Mouse (Mus musculus): ENCODE measurements around the gene Cox8b.

Gene Cox8b

DNA sequence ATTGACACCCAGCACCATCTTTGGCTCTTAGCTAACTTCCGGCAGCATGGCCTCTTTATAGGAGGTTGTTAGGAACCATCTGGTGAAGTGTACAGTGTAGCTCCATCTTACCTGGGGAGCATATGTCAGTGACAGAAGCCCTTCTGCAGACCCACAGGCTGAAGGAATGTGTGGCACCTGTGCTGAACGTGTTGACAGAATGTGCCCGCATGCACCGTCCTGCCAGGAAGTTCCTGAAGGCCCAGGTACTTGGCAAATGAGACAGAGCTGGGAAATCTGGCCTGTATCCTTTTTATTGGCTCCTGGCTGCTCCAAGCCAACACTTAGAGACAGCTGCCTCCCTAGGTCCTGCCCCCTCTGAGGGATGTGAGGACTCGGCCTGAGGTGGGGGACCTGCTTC is 39.5 kb downstream of the Cox8b start:
- no peak for DNase-seq (ENCODE audit: low spot score in 2 of 2)

DNA sequence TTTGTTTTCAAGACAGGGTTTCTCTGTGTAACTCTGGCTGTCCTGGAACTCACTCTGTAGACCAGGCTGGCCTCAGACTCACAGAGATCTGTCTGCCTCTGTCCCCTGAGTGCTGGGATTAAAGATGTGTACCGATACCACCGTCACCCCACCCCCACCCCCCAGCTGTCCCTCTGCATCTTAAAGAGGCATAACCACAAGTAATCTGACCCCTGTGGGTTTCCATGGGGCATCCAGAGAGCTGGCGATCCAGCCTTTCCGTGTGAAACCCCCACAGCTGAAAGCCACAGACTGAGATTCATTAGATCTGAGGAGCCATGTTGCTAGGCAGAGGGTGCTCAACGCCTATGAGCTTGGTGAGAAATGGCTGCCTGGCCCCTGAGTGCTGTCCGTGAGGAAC is 40.2 kb downstream of the Cox8b start:
- DNase-seq (ENCODE audit: low spot score in 2 of 2) = no peak

DNA sequence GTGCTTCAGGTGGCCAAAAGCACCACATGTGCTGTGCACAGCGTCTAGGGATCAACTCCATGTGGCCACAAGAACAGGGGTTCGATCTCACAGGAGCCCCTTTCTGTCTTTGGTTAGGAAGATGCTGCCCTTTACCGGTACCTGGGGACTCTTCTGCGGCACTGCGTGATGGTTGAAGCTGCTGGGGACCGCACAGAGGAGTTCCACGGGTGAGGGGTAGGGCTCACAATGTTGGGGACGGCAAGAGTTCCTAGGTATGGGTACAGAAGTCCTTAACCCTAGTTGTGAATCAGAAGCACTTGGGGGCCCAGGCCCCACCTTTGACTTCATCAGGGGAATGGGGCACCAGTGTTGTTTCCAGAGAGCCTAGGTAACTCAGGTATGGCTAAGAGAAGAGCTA is 41.5 kb downstream of the Cox8b start:
- DNase-seq (ENCODE audit: low spot score in 2 of 2) = no peak

DNA sequence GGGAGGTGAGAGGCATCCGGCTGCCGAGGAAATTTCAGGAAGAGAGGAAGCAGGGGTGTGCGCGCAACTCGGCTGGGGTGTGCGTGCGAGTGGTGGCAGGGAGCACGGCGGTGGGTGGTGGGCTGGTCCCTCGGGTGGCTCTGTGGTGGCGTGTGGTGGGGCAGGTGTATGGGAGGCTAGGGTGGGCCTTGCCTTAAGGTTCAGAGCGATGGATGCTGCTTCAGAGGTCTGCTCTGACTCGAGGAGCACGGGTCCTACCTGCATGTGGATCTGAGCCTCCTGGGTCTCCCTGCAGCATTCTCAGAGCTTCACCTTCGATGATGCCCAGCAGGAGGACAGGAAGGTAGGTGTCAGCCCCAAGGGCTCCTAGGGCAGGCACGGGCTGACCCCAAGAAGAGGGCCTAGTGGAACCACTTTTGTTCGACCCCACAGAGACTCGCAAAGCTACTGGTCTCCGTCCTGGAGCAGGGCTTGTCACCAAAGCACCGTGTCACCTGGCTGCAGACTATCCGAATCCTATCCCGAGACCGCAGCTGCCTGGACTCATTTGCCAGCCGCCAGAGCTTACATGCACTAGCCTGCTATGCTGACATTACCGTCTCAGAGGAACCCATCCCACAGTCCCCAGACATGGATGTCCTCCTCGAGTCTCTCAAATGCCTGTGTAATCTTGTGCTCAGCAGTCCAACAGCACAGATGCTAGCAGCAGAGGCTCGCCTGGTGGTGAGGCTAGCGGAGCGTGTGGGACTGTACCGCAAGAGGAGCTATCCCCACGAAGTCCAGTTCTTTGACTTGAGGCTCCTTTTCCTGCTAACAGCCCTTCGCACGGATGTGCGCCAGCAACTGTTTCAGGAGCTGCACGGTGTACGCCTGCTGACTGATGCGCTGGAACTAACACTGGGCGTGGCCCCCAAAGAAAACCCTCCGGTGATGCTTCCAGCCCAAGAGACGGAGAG is 42.4 kb downstream of the Cox8b start, which contains the start of gene Bet1l:
Gene Bet1l, minus strand, starts transcription at position 28 of the 956 bp plus-strand sequence.
- no peak for DNase-seq (ENCODE audit: low spot score in 2 of 2)

GRCm38 (mm10) chr7:140856785-140857549 is 43.3 kb downstream of the Cox8b start, which contains the start of gene Ric8a:
Ric8a (plus strand) TSS chr7:140856957.
- DNase-seq (ENCODE audit: low spot score in 2 of 2) = peak; percentile 90 to 91

DNA sequence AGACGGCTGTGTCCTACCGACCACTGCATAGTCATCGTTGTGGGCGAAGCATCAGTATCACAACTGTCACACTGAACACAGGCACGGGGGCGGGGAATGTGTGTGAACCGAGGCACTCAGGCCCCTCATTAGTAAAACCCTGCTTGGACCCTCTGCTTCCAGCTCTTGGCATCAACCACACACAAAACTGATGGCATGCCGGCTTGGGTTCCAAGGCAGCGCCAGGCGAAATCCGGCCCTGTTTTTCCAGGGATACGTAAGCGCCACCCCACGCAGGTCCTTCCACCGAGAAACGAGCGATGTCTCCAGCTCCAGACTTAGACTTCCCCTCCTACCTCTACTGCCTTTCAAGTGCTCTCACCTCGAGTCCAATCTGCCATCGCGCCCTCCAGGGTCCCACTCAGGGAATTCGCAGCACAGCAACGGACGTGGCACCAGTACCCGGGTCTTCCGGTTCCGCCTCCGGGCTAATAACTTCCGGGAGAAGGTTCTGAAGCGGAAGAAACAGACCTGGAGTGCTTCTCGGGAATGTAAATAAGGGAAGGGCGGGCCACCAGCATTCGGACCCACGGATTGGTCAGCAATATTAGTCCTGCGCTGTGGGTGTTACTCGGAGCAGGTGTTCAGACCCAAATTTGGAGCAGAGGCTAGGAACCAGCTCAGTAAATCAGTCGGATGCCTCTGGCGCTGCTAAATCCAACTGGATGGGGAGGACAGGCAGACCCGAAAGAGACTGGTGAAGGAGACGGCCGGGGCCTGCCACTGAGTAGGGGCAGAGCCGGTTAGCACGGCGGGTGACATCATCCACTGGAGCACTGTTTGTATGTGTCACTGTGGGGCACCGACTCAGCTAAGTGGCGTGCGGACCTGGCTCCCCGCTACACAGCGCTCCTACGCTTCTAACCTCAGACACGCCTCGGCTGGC is 44.1 kb downstream of the Cox8b start, which contains the start of gene Gm45785:
Gene Gm45785, minus strand, starts transcription at position 472 of the 925 bp plus-strand sequence.
- DNase-seq (ENCODE audit: low spot score in 2 of 2) = peak; percentile 85 to 90

GRCm38 (mm10) chr7:140855181-140855580 is 45.1 kb downstream of the Cox8b start:
- no peak for DNase-seq (ENCODE audit: low spot score in 2 of 2)

DNA sequence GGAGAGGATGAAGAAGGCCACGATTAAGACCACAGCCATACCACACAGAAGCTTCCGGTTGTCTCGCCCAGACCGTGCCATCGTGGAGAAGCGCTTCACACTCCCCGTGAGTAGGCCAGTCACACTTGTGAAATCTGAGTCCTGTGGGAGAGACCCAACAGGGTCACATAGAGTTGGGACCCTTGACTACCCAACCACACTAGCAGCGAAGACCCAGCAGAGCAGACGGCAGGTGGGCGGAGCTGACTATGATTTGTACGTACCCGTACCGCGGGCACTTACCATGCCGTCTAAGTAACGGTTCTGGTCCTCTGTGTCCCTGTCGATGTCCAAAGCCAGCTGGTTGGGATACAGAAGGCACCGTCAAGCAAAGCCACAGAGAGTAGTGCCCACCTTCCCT is 45.8 kb downstream of the Cox8b start:
- DNase-seq (ENCODE audit: low spot score in 2 of 2) = no peak

- DNase-seq (ENCODE audit: low spot score in 2 of 2) = no peak
These were observed 46.9 kb downstream of the Cox8b start for GRCm38 (mm10) chr7:140853386-140853785.

DNA sequence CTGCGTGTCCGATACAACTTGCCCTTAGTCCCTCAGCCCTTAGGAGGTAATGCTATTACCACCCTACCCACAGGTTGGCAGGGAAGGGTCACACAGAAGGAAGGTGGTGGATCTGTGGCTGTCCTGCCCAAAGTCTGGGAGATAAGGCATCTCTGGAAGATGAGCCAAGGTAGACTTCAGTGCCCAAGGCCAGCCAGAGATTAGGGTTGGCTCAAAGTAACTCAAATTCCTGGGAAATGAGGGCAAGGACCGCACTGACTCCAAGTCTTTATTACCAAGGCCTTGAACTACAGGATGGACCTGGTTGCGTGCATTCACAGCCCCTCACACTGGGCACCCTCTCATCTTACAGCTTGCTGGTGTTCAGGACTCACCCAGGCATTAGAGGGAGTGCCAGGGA is 48.3 kb downstream of the Cox8b start:
- no peak for DNase-seq (ENCODE audit: low spot score in 2 of 2)

Data from frontal cortex, postnatal 36 days (tissue).